Comparison of ENCODE assay signal across 12 mouse cellular contexts in genomic region chr15:77035643-77036042, GRCm38 (mm10). TPM values are rescaled to one million over a fixed set of nuclear protein-coding genes. Genes with fewer than 3 reads are reported as not detected.
A peak's percentile ranks its signal among the peaks of the same experiment; 100 is the strongest.
DNase-seq lines count a peak whose midpoint lies in the region; ATAC-seq and TF ChIP-seq lines count a peak whose summit lies in the region.
"Had no signal": no experiment of that assay in that cellular context is flagged by ENCODE, and none has a peak within 500 bp of the region (broad histone marks: within the 10 kb centered on the region; RNA-seq: fewer than 3 reads in every experiment).

No protein-coding gene starts in this region.

- H3K4me2 ChIP-seq in heart, postnatal 0 days (ENCODE audit: low read depth, low read length), result no peak overlapping the region
- H3K4me2 ChIP-seq: hindbrain, embryonic 12.5 days had no signal

- H3K4me1 ChIP-seq in heart, postnatal 0 days (ENCODE audit: control insufficient read depth, insufficient read depth), result peaks cover 43% of the 10 kb centered on the region
- peaks cover 24% of the 10 kb centered on the region for H3K4me1 ChIP-seq in brown adipose tissue, adult 24 weeks (ENCODE audit: control insufficient read depth, insufficient read depth, insufficient read length, low read length)
- peaks cover 53% of the 10 kb centered on the region for H3K4me1 ChIP-seq in limb, embryonic 10.5 days

- peak overlapping the region; percentile 62; the same call in 1 of the 2 replicates for H3K9ac ChIP-seq in heart, postnatal 0 days (replicated peaks; ENCODE audit: low read depth, low read length)
- H3K9ac ChIP-seq: hindbrain, embryonic 12.5 days had no signal

- no peaks in the 10 kb centered on the region for H3K9me3 ChIP-seq in heart, postnatal 0 days (replicated peaks; ENCODE audit: control insufficient read depth, low read length)
- no peaks in the 10 kb centered on the region for H3K9me3 ChIP-seq in limb, embryonic 10.5 days (replicated peaks)
- H3K9me3 ChIP-seq: hindbrain, embryonic 12.5 days had no signal

- DNase-seq in heart, postnatal 0 days (ENCODE audit: low spot score), result no peak
- DNase-seq in heart, postnatal 10 days, result no peak
- peak; percentile 29 for DNase-seq in 3134 (ENCODE audit: extremely low read depth, insufficient read length, low spot score)
- DNase-seq in limb, embryonic 10.5 days (ENCODE audit: low spot score), result no peak
- DNase-seq in thymus, postnatal 0 days (ENCODE audit: low spot score), result no peak
- DNase-seq in ovary, postnatal 14 days (ENCODE audit: low spot score), result no peak
- DNase-seq: cerebellum, postnatal 14 days; liver; right cerebral cortex, adult 18-20 months had no signal

- 76% methylated on average over 3 of the region's 3 CpGs for WGBS in heart, postnatal 0 days
- WGBS in limb, embryonic 10.5 days, result 80% methylated on average over 3 of the region's 3 CpGs

- H3K27me3 ChIP-seq in heart, postnatal 0 days (ENCODE audit: control insufficient read depth, insufficient read depth, low read length), result no peaks in the 10 kb centered on the region
- no peaks in the 10 kb centered on the region for H3K27me3 ChIP-seq in limb, embryonic 10.5 days (ENCODE audit: low read depth, poor library complexity, severe bottlenecking)
- H3K27me3 ChIP-seq: hindbrain, embryonic 12.5 days had no signal

- TF ChIP-seq EP300 in heart, postnatal 0 days (IDR thresholded peaks at IDR 0.05; ENCODE audit: low read depth), result no peak

- H3K36me3 ChIP-seq in heart, postnatal 0 days (replicated peaks; ENCODE audit: control insufficient read depth, insufficient read depth, low read length), result no peaks in the 10 kb centered on the region
- no peaks in the 10 kb centered on the region for H3K36me3 ChIP-seq in limb, embryonic 10.5 days
- H3K36me3 ChIP-seq: hindbrain, embryonic 12.5 days had no signal

- intact Hi-C loops in heart, postnatal 10 days (cut with DNase I), result loop anchor here (5.0 kb wide), 1 partner anchor 117 kb away; no protein-coding TSS in a partner anchor

- no peak for ATAC-seq in heart, postnatal 0 days (ENCODE audit: insufficient read depth, low read depth)

- peak overlapping the region; percentile 99 for H3K27ac ChIP-seq in heart, postnatal 0 days (ENCODE audit: low read depth)
- peak overlapping the region; percentile 98 for H3K27ac ChIP-seq in brown adipose tissue, adult 24 weeks (replicated peaks; ENCODE audit: low read depth, low read length)
- peak overlapping the region; percentile 86 for H3K27ac ChIP-seq in limb, embryonic 10.5 days

- no peak overlapping the region for H3K4me3 ChIP-seq in heart, postnatal 0 days (ENCODE audit: low read depth, low read length)
- no peak overlapping the region for H3K4me3 ChIP-seq in brown adipose tissue, adult 24 weeks (ENCODE audit: insufficient read depth, low read depth, low read length)
- H3K4me3 ChIP-seq in limb, embryonic 10.5 days, result no peak overlapping the region
- H3K4me3 ChIP-seq: hindbrain, embryonic 12.5 days; megakaryocyte, embryonic 14.5 days had no signal

- no peak for TF ChIP-seq CTCF in heart, postnatal 0 days (IDR thresholded peaks at IDR 0.05; ENCODE audit: low read depth)

RNA-seq across cellular contexts. Expression of gene Apol6, which starts 8.9 kb away (rescaled TPM):
- not detected in 2 replicates for total RNA-seq in heart, postnatal 0 days (2014; rRNA removed; ENCODE audit: low replicate concordance)
- 0.11 TPM in 2 replicates for polyA plus RNA-seq in heart, postnatal 0 days (2015; fragmentation: Nextera tagmentation; extraction: Ambion mirVana)
- 1 to 10 TPM; 1.6 to 1.7 TPM for total RNA-seq in heart, postnatal 10 days (2021)
- 56.5 and 59.6 TPM in 2 replicates for polyA plus RNA-seq in brown adipose tissue, adult 24 weeks (2012; ENCODE audit: insufficient read depth, insufficient read length, missing spikeins)
- polyA plus RNA-seq in limb, embryonic 10.5 days (2016; fragmentation: Nextera tagmentation; extraction: Ambion mirVana), result 0.14 TPM in 1 of 2 replicates, not detected in the other
- polyA plus RNA-seq in thymus, postnatal 0 days (2015; fragmentation: Nextera tagmentation; extraction: Ambion mirVana), result not detected in 2 replicates
- polyA plus RNA-seq: hindbrain, embryonic 12.5 days had no signal

RNA-seq across cellular contexts. Expression of gene Mb, which starts 14.8 kb away (rescaled TPM):
- total RNA-seq in heart, postnatal 0 days (2014; rRNA removed; ENCODE audit: low replicate concordance), result 4,504 and 5,889 TPM in 2 replicates
- 3,958 and 4,151 TPM in 2 replicates for polyA plus RNA-seq in heart, postnatal 0 days (2015; fragmentation: Nextera tagmentation; extraction: Ambion mirVana)
- total RNA-seq in heart, postnatal 10 days (2021), result over 10,000 TPM in 1 of 2 experiments, 1,000 to 10,000 TPM in 1; 9,939 to 10,365 TPM
- 78.0 and 123 TPM in 2 replicates for polyA plus RNA-seq in brown adipose tissue, adult 24 weeks (2012; ENCODE audit: insufficient read depth, insufficient read length, missing spikeins)
- polyA plus RNA-seq in limb, embryonic 10.5 days (2016; fragmentation: Nextera tagmentation; extraction: Ambion mirVana), result 0.44 and 0.60 TPM in 2 replicates
- polyA plus RNA-seq in thymus, postnatal 0 days (2015; fragmentation: Nextera tagmentation; extraction: Ambion mirVana), result 0.73 and 0.99 TPM in 2 replicates

Comparison
In these comparisons a context has a peak if more than half of its experiments do, and no peak if none do; other contexts are left out.
1. RNA of gene Apol6, which starts 8.9 kb away (polyA plus RNA-seq): 56.5 to 59.6 TPM in brown adipose tissue, adult 24 weeks; 0.11 TPM in heart, postnatal 0 days, 0.14 TPM in limb, embryonic 10.5 days and not detected in thymus, postnatal 0 days; every median in the first group is over 10 times any median in the second.
2. RNA of gene Mb, which starts 14.8 kb away (polyA plus RNA-seq): 3,958 to 4,151 TPM in heart, postnatal 0 days; 78.0 to 123 TPM in brown adipose tissue, adult 24 weeks, 0.73 to 0.99 TPM in thymus, postnatal 0 days and 0.44 to 0.60 TPM in limb, embryonic 10.5 days; every median in the first group is over 10 times any median in the second.
3. Peak in every context shown above with its lines, with median percentiles within 50 percentile points of each other: H3K27ac ChIP-seq.